In genomic region chr8:70099276-70099675, GRCm38 (mm10) we compare ENCODE assay signal across 25 mouse cellular contexts. TPM values are rescaled to one million over a fixed set of nuclear protein-coding genes. Genes with fewer than 3 reads are reported as not detected.
DNase-seq lines count a peak whose midpoint lies in the region; TF ChIP-seq lines count a peak whose summit lies in the region.
"Had no signal": no experiment of that assay in that cellular context is flagged by ENCODE, and none has a peak within 500 bp of the region (broad histone marks: within the 10 kb centered on the region; RNA-seq: fewer than 3 reads in every experiment).

No protein-coding gene starts in this region.

- H3K4me1 ChIP-seq in cortical plate, adult 2 months (ENCODE audit: control insufficient read depth, insufficient read depth, low read length) = peaks cover 4% of the 10 kb centered on the region
- H3K4me1 ChIP-seq: forebrain, embryonic 10.5 days; forebrain, embryonic 13.5 days; hindbrain, embryonic 12.5 days; hindbrain, embryonic 15.5 days had no signal

- TF ChIP-seq CTCF in left cerebral cortex, adult 2 months (IDR thresholded peaks at IDR 0.05) = no peak
- no peak for TF ChIP-seq CTCF in cortical plate, adult 2 months (IDR thresholded peaks at IDR 0.05; ENCODE audit: extremely low read depth, insufficient read depth, low read length)

- peak; percentile 56 to 78 for DNase-seq in frontal cortex, adult 2 months (ENCODE audit: extremely low spot score in 1 of 2, low spot score in 1 of 2)
- no peak for DNase-seq in frontal cortex, postnatal 10 days (ENCODE audit: low spot score in 2 of 2)
- DNase-seq in left cerebral cortex, adult 2 months (ENCODE audit: extremely low spot score in 1 of 2, low spot score in 2 of 2) = peak in 1 of 2 experiments; percentile 54
- no peak for DNase-seq in left cerebral cortex, adult 18-20 months (ENCODE audit: low spot score in 2 of 2)
- no peak for DNase-seq in adrenal gland, adult 8-10 months
- DNase-seq: adrenal gland, postnatal 14 days; B cell, adult 2 months; cerebellum, adult 11-12 months; cerebellum, adult 8-10 months; cerebellum, postnatal 10 days; cerebellum, postnatal 36 days; gastrocnemius, adult 2 months; gastrocnemius, postnatal 14 days; heart, adult 11 months had no signal

- H3K4me3 ChIP-seq in left cerebral cortex, adult 2 months = no peak overlapping the region
- no peak overlapping the region for H3K4me3 ChIP-seq in cortical plate, adult 2 months (ENCODE audit: insufficient read depth, low read length)
- H3K4me3 ChIP-seq: forebrain, embryonic 10.5 days; forebrain, embryonic 13.5 days; gastrocnemius, adult 2 months; hindbrain, embryonic 12.5 days; hindbrain, embryonic 15.5 days had no signal

- peak overlapping the region; percentile 94 for H3K27ac ChIP-seq in left cerebral cortex, adult 2 months
- peak overlapping the region; percentile 86 for H3K27ac ChIP-seq in cortical plate, adult 2 months (ENCODE audit: insufficient read depth, low read length)
- H3K27ac ChIP-seq: forebrain, embryonic 10.5 days; forebrain, embryonic 13.5 days; gastrocnemius, adult 2 months; hindbrain, embryonic 12.5 days; hindbrain, embryonic 15.5 days had no signal

- no peak for TF ChIP-seq POLR2A in cortical plate, adult 2 months (IDR thresholded peaks at IDR 0.05; ENCODE audit: extremely low read depth, insufficient read depth, low read length)

- intact Hi-C loops in left cerebral cortex, adult 2 months (cut with DNase I) = no loop called here

RNA-seq across cellular contexts. Expression of gene Hapln4, which starts 16.0 kb away (rescaled TPM):
- polyA plus RNA-seq in frontal cortex, adult 2 months (2012; rRNA removed) = 34.8 and 43.9 TPM in 2 replicates
- total RNA-seq in left cerebral cortex, adult 2 months (2021) = 100 to 1,000 TPM; 101 to 106 TPM
- total RNA-seq in left cerebral cortex, adult 18-20 months (2021) = 100 to 1,000 TPM in 1 of 2 experiments, 10 to 100 TPM in 1; 97.9 to 111 TPM
- 65.4 and 69.9 TPM in 2 replicates for polyA plus RNA-seq in cortical plate, adult 2 months (2012; rRNA removed)
- total RNA-seq in adrenal gland, adult 8-10 months (2022) = 1 to 10 TPM in 2 of 4 experiments, under 1 TPM in 2; 0.21 to 1.9 (median 0.92) TPM
- total RNA-seq: gastrocnemius, postnatal 4 days; heart, postnatal 25 days; hematopoietic stem cell, adult 5-6 weeks had no signal
- polyA plus RNA-seq: G1E; heart, postnatal 0 days; intestine, embryonic 14.5 days had no signal

RNA-seq across cellular contexts. Expression of gene Ncan, which starts 21.4 kb away (rescaled TPM):
- polyA plus RNA-seq in frontal cortex, adult 2 months (2012; rRNA removed) = 98.8 and 102 TPM in 2 replicates
- total RNA-seq in left cerebral cortex, adult 2 months (2021) = 100 to 1,000 TPM; 175 to 186 TPM
- total RNA-seq in left cerebral cortex, adult 18-20 months (2021) = 100 to 1,000 TPM; 137 to 145 TPM
- 79.0 and 82.5 TPM in 2 replicates for polyA plus RNA-seq in cortical plate, adult 2 months (2012; rRNA removed)
- total RNA-seq in adrenal gland, adult 8-10 months (2022) = 1 to 10 TPM in 1 of 4 experiments, under 1 TPM in 3; 0.20 to 1.5 (median 0.36) TPM
- total RNA-seq: gastrocnemius, adult 2 months; hematopoietic stem cell, adult 5-6 weeks had no signal
- polyA plus RNA-seq: G1E had no signal

RNA-seq across cellular contexts. Expression of gene Tm6sf2, which starts 26.6 kb away (rescaled TPM):
- polyA plus RNA-seq in frontal cortex, adult 2 months (2012; rRNA removed) = 4.9 and 5.9 TPM in 2 replicates
- total RNA-seq in left cerebral cortex, adult 2 months (2021) = 1 to 10 TPM; 3.4 to 6.2 TPM
- 1 to 10 TPM; 3.6 to 4.2 TPM for total RNA-seq in left cerebral cortex, adult 18-20 months (2021)
- polyA plus RNA-seq in cortical plate, adult 2 months (2012; rRNA removed) = 4.8 and 6.4 TPM in 2 replicates
- 1 to 10 TPM in 2 of 4 experiments, under 1 TPM in 2; 0.17 to 1.2 (median 0.85) TPM for total RNA-seq in adrenal gland, adult 8-10 months (2022)
- total RNA-seq: hematopoietic stem cell, adult 5-6 weeks had no signal

RNA-seq across cellular contexts. Expression of gene Nr2c2ap, which starts 31.9 kb away (rescaled TPM):
- 23.7 and 23.8 TPM in 2 replicates for polyA plus RNA-seq in frontal cortex, adult 2 months (2012; rRNA removed)
- 10 to 100 TPM; 20.7 to 22.0 TPM for total RNA-seq in left cerebral cortex, adult 2 months (2021)
- 10 to 100 TPM; 23.7 to 25.5 TPM for total RNA-seq in left cerebral cortex, adult 18-20 months (2021)
- 22.5 and 25.2 TPM in 2 replicates for polyA plus RNA-seq in cortical plate, adult 2 months (2012; rRNA removed)
- 10 to 100 TPM; 24.5 to 26.7 (median 25.1) TPM for total RNA-seq in adrenal gland, adult 8-10 months (2022)

RNA-seq across cellular contexts. Expression of gene Rfxank, which starts 39.7 kb away (rescaled TPM):
- 18.6 and 18.7 TPM in 2 replicates for polyA plus RNA-seq in frontal cortex, adult 2 months (2012; rRNA removed)
- total RNA-seq in left cerebral cortex, adult 2 months (2021) = 10 to 100 TPM; 13.1 to 14.2 TPM
- 10 to 100 TPM; 11.7 to 14.9 TPM for total RNA-seq in left cerebral cortex, adult 18-20 months (2021)
- polyA plus RNA-seq in cortical plate, adult 2 months (2012; rRNA removed) = 18.0 and 18.5 TPM in 2 replicates
- 10 to 100 TPM; 15.9 to 24.7 (median 21.9) TPM for total RNA-seq in adrenal gland, adult 8-10 months (2022)

Comparison
In these comparisons a context has a peak if more than half of its experiments do, and no peak if none do; other contexts are left out.
1. DNase-seq: peak in frontal cortex, adult 2 months (2 of 2); none in frontal cortex, postnatal 10 days (0 of 2), left cerebral cortex, adult 18-20 months (0 of 2) and adrenal gland, adult 8-10 months (single experiment).
2. RNA of gene Hapln4, which starts 16.0 kb away (total RNA-seq): 97.9 to 111 TPM in left cerebral cortex, adult 18-20 months and 101 to 106 TPM in left cerebral cortex, adult 2 months; 0.21 to 1.9 TPM in adrenal gland, adult 8-10 months; every median in the first group is over 10 times any median in the second.
3. RNA of gene Ncan, which starts 21.4 kb away (total RNA-seq): 175 to 186 TPM in left cerebral cortex, adult 2 months and 137 to 145 TPM in left cerebral cortex, adult 18-20 months; 0.20 to 1.5 TPM in adrenal gland, adult 8-10 months; every median in the first group is over 10 times any median in the second.